Mouse (Mus musculus) hindbrain, embryonic 14.5 days (tissue): ENCODE data around the gene Ptprg. TPM values are rescaled to one million over a fixed set of nuclear protein-coding genes. Genes with fewer than 3 reads are reported as not detected.

Experiments
- ATAC-seq: fragments of 200-750 bp; cut with Nextera tagmentation; 2 replicates; pipeline ENCODE4 v1.8.0; 2017; ENCODE audit warnings: moderate number of reproducible peaks, mild to moderate bottlenecking, moderate TSS enrichment, moderate library complexity; ENCODE audit not compliant: low FRiP score
- DNase-seq: peaks from one replicate; pipeline ENCODE4 v3.0.0-alpha.2; 2015; ENCODE audit warnings: low spot score
- H3K27ac ChIP-seq: fragments of 300-500 bp; sonication (generic); 2 replicates; pipeline ENCODE4 v1.5.1; 2014; ENCODE audit warnings: mild to moderate bottlenecking, moderate library complexity
- H3K27me3 ChIP-seq: fragments of 300-500 bp; sonication (generic); 2 replicates; pipeline ENCODE4 v1.6.1; 2014; ENCODE audit warnings: mild to moderate bottlenecking, low read length, mixed read lengths; ENCODE audit not compliant: control insufficient read depth, insufficient read depth
- H3K36me3 ChIP-seq: fragments of 300-500 bp; sonication (generic); replicated peaks from 2 replicates; pipeline ENCODE4 v1.6.1; 2014; ENCODE audit not compliant: control insufficient read depth, insufficient read depth
- H3K4me1 ChIP-seq: fragments of 300-500 bp; sonication (generic); replicated peaks from 2 replicates; pipeline ENCODE4 v1.6.1; 2014; ENCODE audit warnings: antibody characterized with exemption, low read length, mixed read lengths; ENCODE audit not compliant: control insufficient read depth, insufficient read depth
- H3K4me2 ChIP-seq: fragments of 300-500 bp; sonication (generic); replicated peaks from 2 replicates; pipeline ENCODE4 v1.6.1; 2014; ENCODE audit warnings: mild to moderate bottlenecking, moderate library complexity
- H3K4me3 ChIP-seq: fragments of 300-500 bp; sonication (generic); replicated peaks from 2 replicates; pipeline ENCODE4 v1.5.1; 2014; ENCODE audit warnings: mild to moderate bottlenecking, low read length
- H3K9ac ChIP-seq: fragments of 300-500 bp; sonication (generic); 2 replicates; pipeline ENCODE4 v1.6.1; 2014
- H3K9me3 ChIP-seq: fragments of 300-500 bp; sonication (generic); 2 replicates; pipeline ENCODE4 v1.6.1; 2016; ENCODE audit warnings: low read length; ENCODE audit not compliant: control insufficient read depth
- WGBS: fragments of 180-500 bp; shearing (Covaris S2); extraction: QIAGEN DNeasy Blood & Tissue Kit; methylation state at CpG from one replicate; pipeline ENCODE4 v1.1.7; 2014; 5-methylcytosine and 5-hydroxymethylcytosine counted together
- polyA plus RNA-seq: library from polyadenylated mRNA; unstranded; fragments of >200 nt; fragmentation: Nextera tagmentation; extraction: Ambion mirVana; gene quantifications from 2 replicates; pipeline ENCODE4 v1.2.1, GENCODE M21; 2014

Gene Ptprg
- polyA plus RNA-seq, 1 experiment from 2014 or later, result 49.0 TPM

DNA sequence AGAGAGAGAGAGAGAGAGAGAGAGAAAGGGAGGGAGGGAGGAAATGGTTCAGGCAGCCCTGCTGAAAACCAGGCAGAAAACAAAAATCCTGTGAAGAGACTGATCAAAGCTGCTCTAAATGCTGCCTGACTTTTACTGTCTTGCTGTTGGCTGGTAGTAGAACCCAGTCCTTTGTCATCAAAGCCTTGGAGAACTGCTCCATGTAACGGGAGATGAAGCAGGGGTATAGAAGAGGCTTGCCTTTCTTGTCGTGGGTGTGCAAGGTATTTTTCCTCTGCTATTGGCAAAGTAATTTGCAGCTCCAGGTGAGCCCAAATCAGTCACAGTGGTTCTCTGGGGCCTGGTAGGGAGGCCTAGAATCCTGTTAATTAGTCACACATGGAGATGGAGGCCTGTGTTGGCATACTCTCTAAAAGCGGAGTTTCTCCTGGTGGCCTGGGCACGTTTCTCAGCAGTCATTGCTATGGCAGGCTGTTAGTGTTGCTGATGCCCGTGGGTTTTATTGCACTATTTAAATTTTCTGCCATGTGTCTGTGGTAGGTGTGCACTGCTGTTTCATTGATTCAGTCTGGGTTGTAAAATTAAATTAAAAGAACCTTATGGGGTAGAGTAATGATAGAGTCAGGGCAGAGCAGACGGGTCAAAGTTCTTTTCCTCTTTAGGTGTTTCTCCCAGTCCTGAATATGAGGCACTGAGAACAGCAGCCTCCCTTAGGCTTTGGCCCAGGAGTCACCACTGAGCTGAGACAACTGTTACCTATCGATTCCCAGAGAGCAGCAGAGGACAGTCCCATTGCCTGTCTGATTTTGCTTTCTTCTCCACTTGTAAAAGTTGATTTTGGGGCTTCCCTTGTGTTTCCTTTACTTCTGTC, 269.7 kb downstream of the Ptprg start:
- peaks cover 19% of the 10 kb centered on the region for H3K4me1 ChIP-seq
- WGBS, result 55% methylated on average over 7 of the region's 7 CpGs
- no peak overlapping the region for H3K9ac ChIP-seq
- ATAC-seq (no peak), DNase-seq (no peak)
- no peak overlapping the region for H3K27ac ChIP-seq
- no peak overlapping the region for H3K4me3 ChIP-seq
- no peaks in the 10 kb centered on the region for H3K9me3 ChIP-seq
- no peaks in the 10 kb centered on the region for H3K36me3 ChIP-seq
- H3K4me2 ChIP-seq, result no peak overlapping the region
- no peaks in the 10 kb centered on the region for H3K27me3 ChIP-seq

DNA sequence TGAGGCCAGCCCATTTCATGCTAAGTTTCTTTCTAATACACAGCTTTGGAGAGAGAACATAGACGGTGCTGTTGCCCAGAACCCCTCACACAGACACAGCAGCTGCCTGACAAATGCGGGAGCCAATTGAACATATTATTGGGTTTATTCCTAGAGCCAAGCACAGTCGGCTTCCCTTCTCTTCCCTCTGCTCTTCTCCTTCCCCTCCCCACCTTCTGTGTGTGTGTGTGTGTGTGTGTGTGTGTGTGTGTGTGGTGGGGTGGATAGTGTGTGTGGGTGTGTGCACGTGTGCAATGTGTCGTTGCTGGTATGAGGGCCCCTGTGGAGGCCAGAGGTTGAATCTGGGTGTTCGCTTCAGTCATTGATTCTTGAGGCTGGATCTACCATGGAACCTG, 270.4 kb downstream of the Ptprg start:
- Histone ChIP-seq H3K4me2 (no peak overlapping the region), H3K27ac (no peak overlapping the region), H3K4me3 (no peak overlapping the region), H3K27me3 (no peaks in the 10 kb centered on the region), H3K36me3 (no peaks in the 10 kb centered on the region), H3K4me1 (peaks cover 19% of the 10 kb centered on the region), H3K9ac (no peak overlapping the region), H3K9me3 (no peaks in the 10 kb centered on the region)
- 86% methylated on average over 6 of the region's 6 CpGs for WGBS
- ATAC-seq, result peak; percentile 35; the same call in 1 of the 2 replicates
- DNase-seq, result no peak

DNA sequence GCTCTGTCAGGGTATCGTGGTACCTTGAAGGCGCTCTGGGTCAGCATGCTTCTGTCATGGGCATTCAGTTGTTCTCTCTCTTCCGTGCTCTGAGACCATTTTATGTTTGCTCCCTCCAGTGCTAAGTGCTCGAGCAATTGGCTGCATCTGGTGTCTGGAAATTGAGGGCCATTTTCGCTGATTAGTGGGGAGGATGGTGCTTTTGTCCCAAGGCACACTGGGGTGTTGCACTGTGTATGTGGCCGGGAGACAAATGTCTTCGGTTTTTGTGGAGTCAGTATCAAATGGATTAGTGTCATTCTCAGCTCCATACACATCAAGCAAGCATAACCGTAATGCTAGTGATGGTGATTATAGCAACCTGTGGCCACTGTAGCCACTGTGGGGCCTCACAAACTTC, 271.6 kb downstream of the Ptprg start:
- H3K4me3 ChIP-seq, result no peak overlapping the region
- no peak overlapping the region for H3K27ac ChIP-seq
- H3K9ac ChIP-seq, result no peak overlapping the region
- H3K27me3 ChIP-seq, result no peaks in the 10 kb centered on the region
- H3K4me1 ChIP-seq, result peaks cover 19% of the 10 kb centered on the region
- no peaks in the 10 kb centered on the region for H3K9me3 ChIP-seq
- 70% methylated on average over 8 of the region's 8 CpGs for WGBS
- no peaks in the 10 kb centered on the region for H3K36me3 ChIP-seq
- DNase-seq (no peak), ATAC-seq (no peak)
- no peak overlapping the region for H3K4me2 ChIP-seq

DNA sequence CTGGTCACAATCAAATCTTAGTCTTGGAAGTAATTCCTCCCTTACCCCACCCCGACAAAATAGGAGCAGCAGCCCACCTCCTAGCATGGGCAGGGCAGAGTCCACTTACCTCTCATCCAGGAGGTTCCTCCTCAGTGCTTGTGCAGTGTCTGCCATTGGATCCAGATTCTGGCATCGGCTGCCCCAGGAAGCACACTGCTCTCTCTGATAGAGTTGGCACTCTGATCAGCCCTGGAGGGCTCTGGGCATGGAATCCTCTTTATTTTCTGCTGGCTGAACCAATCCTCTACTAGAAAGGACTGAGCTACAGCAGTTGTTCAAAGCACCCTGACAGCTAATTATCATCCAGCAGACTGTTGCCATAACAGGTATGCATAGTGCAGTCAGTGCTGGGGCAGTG, 272.2 kb downstream of the Ptprg start:
- Histone ChIP-seq H3K36me3 (no peaks in the 10 kb centered on the region), H3K4me1 (peaks cover 19% of the 10 kb centered on the region), H3K9me3 (no peaks in the 10 kb centered on the region), H3K9ac (no peak overlapping the region), H3K4me2 (no peak overlapping the region), H3K27ac (no peak overlapping the region), H3K27me3 (no peaks in the 10 kb centered on the region), H3K4me3 (no peak overlapping the region)
- ATAC-seq, result no peak
- no peak for DNase-seq
- WGBS, result 83% methylated on average over 2 of the region's 2 CpGs

DNA sequence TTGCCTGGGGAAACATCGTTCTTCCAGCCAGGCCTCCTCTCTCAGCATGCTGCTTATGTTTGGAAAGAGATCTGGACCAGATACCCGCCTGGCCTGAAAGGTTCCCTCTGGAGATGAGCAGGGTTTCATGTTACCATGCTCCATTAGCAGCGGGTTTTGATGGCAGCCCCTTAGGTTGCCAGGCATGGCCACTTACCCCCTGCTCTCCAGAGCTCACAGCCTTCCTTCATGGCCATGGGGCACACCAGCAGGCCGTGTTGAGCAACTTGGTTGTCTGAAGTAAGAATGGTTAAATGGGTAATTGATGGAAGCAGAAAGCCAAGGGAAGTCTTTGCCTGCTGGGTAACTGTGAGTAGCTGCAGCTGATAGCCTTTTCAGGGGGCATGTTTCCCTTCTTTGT, 274.8 kb downstream of the Ptprg start:
- Histone ChIP-seq H3K4me3 (no peak overlapping the region), H3K4me2 (no peak overlapping the region), H3K9me3 (no peaks in the 10 kb centered on the region), H3K27me3 (no peaks in the 10 kb centered on the region), H3K27ac (no peak overlapping the region), H3K4me1 (peaks cover 13% of the 10 kb centered on the region), H3K9ac (no peak overlapping the region), H3K36me3 (no peaks in the 10 kb centered on the region)
- ATAC-seq (no peak), DNase-seq (no peak)
- WGBS, result 61% methylated on average over 4 of the region's 4 CpGs

- Histone ChIP-seq H3K4me1 (no peaks in the 10 kb centered on the region), H3K9me3 (no peaks in the 10 kb centered on the region), H3K4me2 (no peak overlapping the region), H3K4me3 (no peak overlapping the region), H3K27ac (no peak overlapping the region), H3K9ac (no peak overlapping the region), H3K36me3 (no peaks in the 10 kb centered on the region), H3K27me3 (no peaks in the 10 kb centered on the region)
- 86% methylated on average over 3 of the region's 3 CpGs for WGBS
- DNase-seq, result no peak
- no peak for ATAC-seq
Observed at GRCm38 (mm10) chr14:11833678-11834077, 280.3 kb downstream of the Ptprg start.

- H3K9me3 ChIP-seq, result no peaks in the 10 kb centered on the region
- no peaks in the 10 kb centered on the region for H3K4me1 ChIP-seq
- no peaks in the 10 kb centered on the region for H3K36me3 ChIP-seq
- no peak overlapping the region for H3K4me2 ChIP-seq
- no peak overlapping the region for H3K4me3 ChIP-seq
- no peak for DNase-seq
- H3K27ac ChIP-seq, result no peak overlapping the region
- H3K9ac ChIP-seq, result no peak overlapping the region
- ATAC-seq, result no peak
- WGBS, result 80% methylated on average over 12 of the region's 12 CpGs
- H3K27me3 ChIP-seq, result no peaks in the 10 kb centered on the region
Observed at GRCm38 (mm10) chr14:11835706-11836445, 282.5 kb downstream of the Ptprg start.

DNA sequence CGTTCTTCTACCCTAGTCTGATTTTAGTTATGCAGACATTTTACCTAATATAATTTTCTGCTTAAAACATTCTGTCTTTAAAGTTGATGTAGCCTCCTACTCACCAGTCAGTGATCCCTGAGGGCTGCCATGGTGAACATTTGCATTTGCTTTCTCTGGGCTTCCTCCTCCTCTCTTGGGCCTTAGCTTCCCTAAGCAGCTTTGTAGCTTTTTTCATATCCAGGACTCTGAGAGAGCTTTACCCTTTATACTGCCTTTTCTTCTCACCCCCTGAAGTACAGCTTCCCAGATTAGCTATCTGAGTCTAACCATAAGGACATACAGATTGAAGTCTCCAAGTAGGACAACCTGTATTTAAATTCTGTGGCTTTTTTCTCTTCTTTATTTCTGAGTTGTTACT, 284.4 kb downstream of the Ptprg start:
- Histone ChIP-seq H3K4me1 (no peaks in the 10 kb centered on the region), H3K4me2 (no peak overlapping the region), H3K36me3 (no peaks in the 10 kb centered on the region), H3K27ac (no peak overlapping the region), H3K9me3 (no peaks in the 10 kb centered on the region), H3K4me3 (no peak overlapping the region), H3K27me3 (no peaks in the 10 kb centered on the region), H3K9ac (no peak overlapping the region)
- WGBS, result 74% methylated on average over 1 of the region's 1 CpGs
- ATAC-seq (no peak), DNase-seq (no peak)

- no peaks in the 10 kb centered on the region for H3K9me3 ChIP-seq
- H3K4me3 ChIP-seq, result no peak overlapping the region
- no peak overlapping the region for H3K27ac ChIP-seq
- H3K9ac ChIP-seq, result no peak overlapping the region
- no peaks in the 10 kb centered on the region for H3K4me1 ChIP-seq
- H3K27me3 ChIP-seq, result no peaks in the 10 kb centered on the region
- WGBS, result 88% methylated on average over 4 of the region's 4 CpGs
- DNase-seq (no peak), ATAC-seq (no peak)
- no peaks in the 10 kb centered on the region for H3K36me3 ChIP-seq
- H3K4me2 ChIP-seq, result no peak overlapping the region
Observed at GRCm38 (mm10) chr14:11841621-11842020, 288.3 kb downstream of the Ptprg start.
